Mouse (Mus musculus) heart, adult 2 months (tissue): ENCODE results near the gene Spns1.

Experiments
- CTCF ChIP-seq: fragments of 200-600 bp; IDR thresholded peaks from 2 replicates; pipeline ENCODE4 v1.8.1; 2022; ENCODE audit warnings: antibody characterized with exemption, mild to moderate bottlenecking, moderate library complexity
- EP300 ChIP-seq: fragments of 200-500 bp; IDR thresholded peaks from 2 replicates; pipeline ENCODE4 v1.6.1; 2011; ENCODE audit warnings: low read depth, low read length, control low read depth; ENCODE audit not compliant: insufficient read depth
- POLR2A ChIP-seq: fragments of 200-500 bp; IDR thresholded peaks from 2 replicates; pipeline ENCODE4 v1.6.1; 2011; ENCODE audit warnings: mild to moderate bottlenecking, low read depth, low read length, control low read depth; ENCODE audit not compliant: insufficient read depth

DNA sequence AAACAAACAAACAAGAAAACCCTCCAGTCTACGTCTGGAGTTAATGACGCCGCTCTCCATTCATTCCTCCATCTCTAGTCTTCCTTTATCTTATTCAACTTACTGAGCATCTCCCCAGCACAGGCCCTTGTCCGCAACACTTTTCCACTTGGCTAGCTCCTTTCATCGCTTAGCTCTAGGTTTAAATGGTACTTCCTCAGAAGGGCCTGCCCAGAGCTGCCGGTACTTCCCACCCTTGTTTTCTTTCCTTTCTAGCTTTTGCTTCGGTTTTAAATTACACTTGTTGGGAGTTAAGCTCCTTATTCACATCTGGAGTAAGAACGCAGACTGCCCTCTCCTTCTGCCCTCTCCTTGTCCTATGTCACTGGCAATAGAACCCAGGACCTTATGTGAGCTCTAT is 39.8 kb upstream of the Spns1 start:
- TF ChIP-seq CTCF (no peak), POLR2A (no peak), EP300 (no peak)
